Mouse (Mus musculus) liver, embryonic 16.5 days (tissue): Measurements from ENCODE around the gene Ssu72. TPM values are rescaled to one million over a fixed set of nuclear protein-coding genes. Genes with fewer than 3 reads are reported as not detected.

ENCODE experiments used
- ATAC-seq: fragments of 200-750 bp; cut with Nextera tagmentation; 2 replicates; pipeline ENCODE4 v1.8.0; 2017; ENCODE audit warnings: low read depth, mild to moderate bottlenecking, moderate number of reproducible peaks, moderate library complexity
- H3K27ac ChIP-seq: fragments of 300-500 bp; sonication (generic); 2 replicates; pipeline ENCODE4 v1.5.1; 2014; ENCODE audit warnings: mild to moderate bottlenecking, low read length
- H3K27me3 ChIP-seq: fragments of 300-500 bp; sonication (generic); 2 replicates; pipeline ENCODE4 v1.6.1; 2014; ENCODE audit warnings: low read depth, low read length, mixed read lengths; ENCODE audit not compliant: control insufficient read depth, insufficient read depth
- H3K36me3 ChIP-seq: fragments of 300-500 bp; sonication (generic); 2 replicates; pipeline ENCODE4 v1.6.1; 2014; ENCODE audit warnings: mild to moderate bottlenecking; ENCODE audit not compliant: control insufficient read depth, insufficient read depth
- H3K4me1 ChIP-seq: fragments of 300-500 bp; sonication (generic); 2 replicates; pipeline ENCODE4 v1.6.1; 2014; ENCODE audit warnings: low read depth, low read length, mixed read lengths; ENCODE audit not compliant: control insufficient read depth
- H3K4me2 ChIP-seq: fragments of 300-500 bp; sonication (generic); 2 replicates; pipeline ENCODE4 v1.6.1; 2014; ENCODE audit warnings: low read depth, low read length, mixed read lengths
- H3K4me3 ChIP-seq: fragments of 300-500 bp; sonication (generic); 2 replicates; pipeline ENCODE4 v1.5.1; 2014; ENCODE audit warnings: low read depth, mild to moderate bottlenecking, low read length
- H3K9ac ChIP-seq: fragments of 300-500 bp; sonication (generic); 2 replicates; pipeline ENCODE4 v1.6.1; 2014; ENCODE audit warnings: low read depth, low read length
- H3K9me3 ChIP-seq: fragments of 300-500 bp; sonication (generic); replicated peaks from 2 replicates; pipeline ENCODE4 v1.6.1; 2016; ENCODE audit warnings: low read length; ENCODE audit not compliant: control insufficient read depth
- WGBS: fragments of 180-500 bp; shearing (Covaris S2); extraction: QIAGEN DNeasy Blood & Tissue Kit; methylation state at CpG from one replicate; pipeline ENCODE4 v1.1.7; 2014; ENCODE audit not compliant: insufficient replicate concordance; 5-methylcytosine and 5-hydroxymethylcytosine counted together
- polyA plus RNA-seq: library from polyadenylated mRNA; unstranded; fragments of >200 nt; fragmentation: Nextera tagmentation; extraction: Ambion mirVana; gene quantifications from 2 replicates; pipeline ENCODE4 v1.2.1, GENCODE M21; 2015

Gene Ssu72
- polyA plus RNA-seq, 1 experiment from 2014 or later, result 44.5 TPM

GRCm38 (mm10) chr4:155780895-155781294, 76.3 kb downstream of the Ssu72 start:
- Histone ChIP-seq H3K4me2 (no peak overlapping the region), H3K4me3 (no peak overlapping the region), H3K9ac (no peak overlapping the region), H3K36me3 (no peaks in the 10 kb centered on the region), H3K4me1 (peaks cover 12% of the 10 kb centered on the region), H3K9me3 (no peaks in the 10 kb centered on the region), H3K27ac (no peak overlapping the region), H3K27me3 (peaks cover 13% of the 10 kb centered on the region)
- WGBS, result 31% methylated on average over 6 of the region's 6 CpGs
- no peak for ATAC-seq

Other genes with a start within 250 kb of the Ssu72 start
- 0.33 and 0.64 TPM in 2 replicates for gene Tmem52, start 235.7 kb upstream of the Ssu72 start, polyA plus RNA-seq
- gene Gnb1, start 213.4 kb upstream of the Ssu72 start, polyA plus RNA-seq, result 77.3 and 85.9 TPM in 2 replicates
- gene Nadk, start 142.4 kb upstream of the Ssu72 start, polyA plus RNA-seq, result 42.9 and 45.3 TPM in 2 replicates
- gene Slc35e2, start 103.4 kb upstream of the Ssu72 start, polyA plus RNA-seq, result 5.6 and 6.4 TPM in 2 replicates
- 19.4 and 20.3 TPM in 2 replicates for gene Cdk11b, start 79.9 kb upstream of the Ssu72 start, polyA plus RNA-seq
- not detected in 2 replicates for gene Gm10563, start 59.4 kb upstream of the Ssu72 start, polyA plus RNA-seq
- 4.1 and 4.9 TPM in 2 replicates for gene Mmp23, start 51.4 kb upstream of the Ssu72 start, polyA plus RNA-seq
- 4.4 and 6.3 TPM in 2 replicates for gene Mib2, start 35.6 kb upstream of the Ssu72 start, polyA plus RNA-seq
- 0.04 and 0.08 TPM in 2 replicates for gene Fndc10, start 10.5 kb upstream of the Ssu72 start, polyA plus RNA-seq
- gene Tmem240, start 30.0 kb downstream of the Ssu72 start, polyA plus RNA-seq, result 0.13 TPM in 1 of 2 replicates, not detected in the other
- gene Atad3a, start 56.3 kb downstream of the Ssu72 start, polyA plus RNA-seq, result 43.7 and 49.5 TPM in 2 replicates
- 0.28 and 0.34 TPM in 2 replicates for gene Vwa1, start 69.9 kb downstream of the Ssu72 start, polyA plus RNA-seq
- gene Tmem88b, start 81.1 kb downstream of the Ssu72 start, polyA plus RNA-seq, result 0.12 and 0.19 TPM in 2 replicates
- gene Ankrd65, start 85.6 kb downstream of the Ssu72 start, polyA plus RNA-seq, result 0.08 TPM in 1 of 2 replicates, not detected in the other
- gene Mrpl20, start 98.1 kb downstream of the Ssu72 start, polyA plus RNA-seq, result 115 and 133 TPM in 2 replicates
- 69.7 and 79.8 TPM in 2 replicates for gene Ccnl2, start 107.7 kb downstream of the Ssu72 start, polyA plus RNA-seq
- gene Aurkaip1, start 126.5 kb downstream of the Ssu72 start, polyA plus RNA-seq, result 91.8 and 99.9 TPM in 2 replicates
- 8.2 and 10.2 TPM in 2 replicates for gene Mxra8, start 134.9 kb downstream of the Ssu72 start, polyA plus RNA-seq
- 1.9 TPM in 2 replicates for gene Dvl1, start 142.6 kb downstream of the Ssu72 start, polyA plus RNA-seq
- 0.11 and 0.14 TPM in 2 replicates for gene Tas1r3, start 158.6 kb downstream of the Ssu72 start, polyA plus RNA-seq
- gene Cptp, start 164.6 kb downstream of the Ssu72 start, polyA plus RNA-seq, result 7.1 and 8.4 TPM in 2 replicates
- 31.8 and 33.1 TPM in 2 replicates for gene Ints11, start 164.7 kb downstream of the Ssu72 start, polyA plus RNA-seq
- 12.9 and 13.4 TPM in 2 replicates for gene Pusl1, start 187.0 kb downstream of the Ssu72 start, polyA plus RNA-seq
- 5.5 and 5.6 TPM in 2 replicates for gene Acap3, start 187.0 kb downstream of the Ssu72 start, polyA plus RNA-seq
- gene Ube2j2, start 239.0 kb downstream of the Ssu72 start, polyA plus RNA-seq, result 41.1 and 42.2 TPM in 2 replicates